Mouse (Mus musculus) mouse embryonic stem cell (cell line): ENCODE measurements around the gene 1700001C02Rik.

Experiments
- in situ Hi-C, 2 experiments: fragments of 300-500 bp; cut with MboI; formaldehyde crosslinking; loops; 1 replicate in 1 of 2; 3 replicates in 1 of 2; pipeline ENCODE4 v1.14.3; 2019 to 2020; ENCODE audit warnings: low sequenced_read_pairs in 2 of 2, low pct_unique_long_range_greater_than_20kb in 1 of 2, mixed read lengths in 1 of 2; ENCODE audit not compliant: unreplicated experiment in 1 of 2

1700001C02Rik gene

GRCm38 (mm10) chr5:30465861-30466260 is at the start of gene 1700001C02Rik:
Gene 1700001C02Rik, plus strand, starts transcription at chr5:30466047.
- in situ Hi-C loops = no loop called here

GRCm38 (mm10) chr5:30416665-30417064 is 49.2 kb upstream of the 1700001C02Rik start:
- in situ Hi-C loops = no loop called here

- in situ Hi-C loops = no loop called here
Measured at GRCm38 (mm10) chr5:30423121-30423520, 42.7 kb upstream of the 1700001C02Rik start.

- in situ Hi-C loops = no loop called here
Measured at GRCm38 (mm10) chr5:30423572-30424244, 42.1 kb upstream of the 1700001C02Rik start.

DNA sequence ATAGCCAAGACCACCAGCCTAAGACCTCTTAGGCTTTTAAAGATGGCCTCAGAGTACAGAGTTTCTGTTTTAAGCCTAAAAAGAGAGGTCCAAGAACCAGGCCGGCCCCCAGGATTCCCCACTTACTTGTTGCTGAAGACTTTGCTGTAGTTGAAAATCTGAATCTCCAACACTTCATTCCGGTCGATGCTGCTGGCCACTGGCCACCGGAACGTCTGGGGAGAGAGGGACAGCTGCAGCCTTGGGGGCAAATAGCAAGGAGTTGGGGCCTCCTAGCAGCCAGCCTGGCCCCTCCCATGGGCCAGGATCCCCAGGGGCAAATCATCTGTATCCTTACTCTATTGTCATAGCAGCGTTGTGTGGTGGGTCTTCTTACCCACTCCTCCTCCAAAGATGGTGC is 38.4 kb upstream of the 1700001C02Rik start:
- in situ Hi-C loops = no loop called here

- in situ Hi-C loops = no loop called here
Measured at GRCm38 (mm10) chr5:30438931-30439330, 26.9 kb upstream of the 1700001C02Rik start.

- in situ Hi-C loops = no loop called here
Measured at GRCm38 (mm10) chr5:30440308-30440906, 25.4 kb upstream of the 1700001C02Rik start.

DNA sequence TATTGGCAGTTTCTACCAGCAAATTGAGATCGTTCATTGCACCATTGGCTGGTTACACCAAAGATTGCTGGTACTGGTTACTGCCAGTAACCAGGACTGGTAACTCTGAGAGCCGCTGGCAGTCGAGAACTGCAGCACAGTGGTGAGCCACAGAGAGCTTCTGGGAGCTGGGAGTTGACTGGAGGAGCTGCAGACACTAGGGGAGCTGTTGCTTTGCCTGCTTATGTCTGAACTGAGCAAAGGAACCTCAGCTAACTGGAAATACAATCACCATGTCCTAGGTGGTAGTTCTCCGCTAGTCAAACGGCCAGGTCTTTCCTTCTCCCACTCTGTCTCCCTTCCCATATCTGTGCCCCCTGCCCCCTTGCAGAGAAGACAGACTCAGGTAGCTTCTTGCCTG is 23.7 kb upstream of the 1700001C02Rik start:
- in situ Hi-C loops = no loop called here

GRCm38 (mm10) chr5:30444327-30444895 is 21.4 kb upstream of the 1700001C02Rik start:
- in situ Hi-C loops = no loop called here

- in situ Hi-C loops = no loop called here
Measured at GRCm38 (mm10) chr5:30456056-30456455, 9.8 kb upstream of the 1700001C02Rik start.

DNA sequence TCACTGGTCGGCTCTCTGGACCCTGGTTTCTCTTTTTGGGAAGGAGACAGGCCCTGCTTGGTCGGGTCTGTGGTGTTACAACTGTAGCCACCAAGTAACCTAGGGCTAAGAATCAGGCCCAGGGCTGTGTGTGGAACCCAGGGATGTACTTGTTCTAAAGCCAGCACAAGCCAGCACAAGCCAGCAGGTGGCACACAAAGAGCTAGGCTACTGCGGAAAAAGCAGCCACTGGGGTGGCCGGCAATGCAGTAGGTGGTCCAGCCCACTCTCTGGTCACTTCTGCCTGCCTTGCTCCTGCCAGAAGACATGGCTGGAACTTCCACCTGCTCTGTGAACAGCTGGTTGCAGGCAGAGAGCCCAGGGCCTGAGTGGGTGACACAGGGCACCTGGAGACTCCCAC is 5.7 kb upstream of the 1700001C02Rik start:
- in situ Hi-C loops = no loop called here

DNA sequence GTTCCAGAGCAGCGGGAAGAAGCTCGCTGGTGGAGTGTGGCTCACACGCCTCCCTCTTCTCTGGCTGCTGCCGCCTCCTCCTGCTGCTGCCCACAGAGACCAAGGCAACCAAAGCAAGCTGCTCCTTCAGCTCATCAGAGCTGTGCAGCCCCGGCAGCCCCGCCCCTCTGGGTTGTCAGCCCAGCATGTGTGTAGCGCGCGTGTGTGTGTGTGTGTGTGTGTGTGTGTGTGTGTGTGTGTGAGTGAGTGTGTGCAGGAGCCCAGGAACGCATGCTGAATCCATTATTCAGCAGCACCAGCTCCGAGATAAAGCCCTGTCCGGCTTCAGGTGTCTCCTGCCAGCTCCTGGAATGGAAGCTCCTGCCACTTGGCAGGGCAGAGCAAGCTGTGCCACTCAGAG is 4.0 kb upstream of the 1700001C02Rik start, which contains the start of gene Otof:
Gene Otof (minus strand): TSS at position 112 of the 400 bp plus-strand sequence.
- in situ Hi-C loops = no loop called here

DNA sequence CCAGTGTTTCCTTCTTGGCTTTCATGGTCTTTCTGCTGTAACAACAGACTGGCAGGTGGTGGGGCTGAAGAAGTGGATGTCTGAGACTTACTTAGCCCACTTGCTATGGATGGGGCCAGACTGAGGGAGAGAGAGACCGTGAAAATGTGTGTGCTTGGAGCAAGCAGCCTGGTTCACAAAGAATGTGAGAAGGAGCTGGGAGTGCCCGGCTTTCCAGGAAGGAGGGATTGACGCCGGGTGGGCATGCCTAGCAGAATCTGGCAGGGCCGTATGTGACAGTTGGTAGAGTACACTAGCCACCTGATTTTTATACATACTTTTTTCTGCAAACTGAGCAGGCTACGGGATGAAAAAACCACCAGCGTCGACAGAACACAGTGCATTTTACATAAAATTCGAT is 468 bp downstream of the 1700001C02Rik start:
- in situ Hi-C loops = no loop called here

DNA sequence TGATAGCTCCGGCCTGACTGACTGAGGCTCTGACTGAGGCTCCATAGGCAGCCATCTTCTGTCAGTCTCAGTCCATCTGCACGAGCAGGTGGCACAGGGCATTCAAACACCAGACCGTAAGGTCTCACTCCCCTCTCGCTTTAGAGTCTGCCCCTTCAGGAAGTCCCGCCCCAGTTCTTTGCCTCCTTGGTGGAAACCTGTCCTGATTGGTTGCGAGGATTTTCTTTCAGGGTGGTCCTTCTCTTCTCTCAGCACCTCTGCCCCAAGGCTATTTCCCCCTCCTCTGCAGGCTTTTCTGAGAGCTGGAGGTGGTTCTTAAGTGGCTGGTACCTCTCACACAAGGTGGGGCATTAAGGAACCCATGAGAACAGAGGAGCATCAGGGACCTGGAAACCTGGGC is 4.6 kb downstream of the 1700001C02Rik start:
- in situ Hi-C loops = no loop called here

GRCm38 (mm10) chr5:30472148-30472547 is 6.3 kb downstream of the 1700001C02Rik start:
- in situ Hi-C loops = no loop called here

- in situ Hi-C loops = no loop called here
Measured at GRCm38 (mm10) chr5:30476534-30476933, 10.7 kb downstream of the 1700001C02Rik start.

GRCm38 (mm10) chr5:30482319-30482718 is 16.5 kb downstream of the 1700001C02Rik start:
- in situ Hi-C loops = no loop called here

- in situ Hi-C loops = no loop called here
Measured at GRCm38 (mm10) chr5:30483533-30483932, 17.7 kb downstream of the 1700001C02Rik start.

GRCm38 (mm10) chr5:30484591-30484990 is 18.7 kb downstream of the 1700001C02Rik start:
- in situ Hi-C loops = no loop called here

DNA sequence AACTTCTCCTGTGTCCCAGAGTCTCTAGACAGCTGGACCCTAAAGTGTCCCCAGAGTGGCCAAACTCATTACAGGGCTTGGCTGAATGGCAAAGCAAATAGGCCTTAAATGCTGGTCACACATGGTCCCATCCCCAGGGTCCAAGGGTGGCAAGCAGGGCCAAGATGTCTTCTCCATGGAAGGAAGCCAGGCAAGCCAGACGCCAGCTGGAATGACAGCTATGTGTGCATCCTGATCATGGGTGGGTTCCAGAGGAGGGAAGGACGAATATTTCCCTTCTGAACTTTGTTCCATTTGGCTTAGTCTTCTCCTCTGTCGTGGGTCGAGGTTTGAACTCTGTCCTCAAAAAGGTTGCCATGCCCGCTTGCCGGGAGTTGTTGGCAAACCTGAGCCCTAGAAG is 19.3 kb downstream of the 1700001C02Rik start:
- in situ Hi-C loops = no loop called here
